ENCODE assay signal across 8 mouse cellular contexts in the genomic region with DNA sequence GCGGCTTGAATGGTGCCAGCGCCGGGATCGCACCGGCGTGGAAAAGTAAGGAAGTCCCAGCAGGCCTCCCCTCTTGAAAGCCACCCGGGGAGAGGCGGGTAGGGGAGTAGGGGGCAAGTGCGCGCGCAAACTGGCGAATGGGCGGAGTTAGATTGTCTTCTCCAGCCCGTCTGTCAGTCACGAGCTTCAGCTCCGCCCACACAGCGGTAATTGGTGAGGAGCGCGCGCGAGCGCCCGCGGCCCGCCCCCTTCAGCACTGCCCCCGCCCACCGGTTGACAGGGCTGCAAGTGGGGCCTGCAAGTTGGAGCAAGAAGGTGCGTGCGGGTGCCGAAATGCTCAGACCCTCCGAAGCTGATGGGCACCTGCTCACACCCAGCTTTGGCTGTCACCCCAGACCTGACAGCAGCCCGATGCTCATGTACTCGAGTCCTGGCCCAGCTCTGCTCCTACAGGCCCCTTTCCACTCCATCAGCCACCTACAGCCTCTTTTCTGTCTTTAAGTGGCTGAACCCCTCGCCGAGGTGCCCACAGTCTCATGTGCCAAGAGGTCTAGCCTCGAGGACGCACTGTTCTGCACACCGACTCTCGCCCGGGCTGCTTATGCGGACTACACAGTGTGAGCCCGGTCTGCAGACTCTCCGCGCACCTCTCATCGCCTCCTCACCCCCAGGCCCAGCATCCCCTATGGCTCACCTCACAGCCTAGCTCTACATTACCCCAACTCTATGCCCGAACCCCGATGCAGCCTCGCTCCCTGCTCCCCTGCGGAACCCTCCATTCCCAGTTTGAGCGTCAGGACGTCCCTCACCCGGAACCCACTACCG. TPM values are rescaled to one million over a fixed set of nuclear protein-coding genes. Genes with fewer than 3 reads are reported as not detected.
DNase-seq lines count a peak whose midpoint lies in the region; ATAC-seq and TF ChIP-seq lines count a peak whose summit lies in the region.

No protein-coding gene starts in this region.

- H3K36me3 ChIP-seq in CH12.LX (replicated peaks in 1 of 2; ENCODE audit: control insufficient read depth in 1 of 2, insufficient read depth in 1 of 2, low read length in 1 of 2), result no peaks in the 10 kb centered on the region
- H3K36me3 ChIP-seq in forebrain, embryonic 10.5 days (replicated peaks), result no peaks in the 10 kb centered on the region; the same call in 1 of the 2 replicates
- no peaks in the 10 kb centered on the region for H3K36me3 ChIP-seq in heart, embryonic 15.5 days
- H3K36me3 ChIP-seq in liver, embryonic 13.5 days, result 0 out of 2 replicates have a peak, but pooled peaks cover 5% of the 10 kb centered on the region
- no peaks in the 10 kb centered on the region for H3K36me3 ChIP-seq in stomach, embryonic 14.5 days (ENCODE audit: control insufficient read depth, insufficient read depth, low read length)

- ATAC-seq in heart, embryonic 15.5 days (replicated peaks; ENCODE audit: insufficient number of reproducible peaks, insufficient read depth, low FRiP score, low read depth), result peak; percentile 91
- peak; percentile 88 for ATAC-seq in liver, embryonic 13.5 days (ENCODE audit: low read depth)
- ATAC-seq in stomach, embryonic 14.5 days (ENCODE audit: insufficient number of reproducible peaks, insufficient read depth, low FRiP score, low read depth), result peak; percentile 85

- under 1% methylated on average over 53 of the region's 53 CpGs for WGBS in forebrain, embryonic 10.5 days
- WGBS in heart, embryonic 15.5 days, result under 1% methylated on average over 52 of the region's 53 CpGs
- under 1% methylated on average over 53 of the region's 53 CpGs for WGBS in liver, embryonic 13.5 days (ENCODE audit: insufficient replicate concordance)
- under 1% methylated on average over 53 of the region's 53 CpGs for WGBS in stomach, embryonic 14.5 days

- H3K4me1 ChIP-seq in CH12.LX (ENCODE audit: control insufficient read depth in 1 of 2, insufficient read depth in 2 of 2), result peaks cover 0 to 3% of the 10 kb centered on the region in 2 experiments; a peak in 1 of 4 replicates
- peaks cover 61% of the 10 kb centered on the region for H3K4me1 ChIP-seq in forebrain, embryonic 10.5 days
- peaks cover 30% of the 10 kb centered on the region for H3K4me1 ChIP-seq in heart, embryonic 15.5 days (replicated peaks)
- H3K4me1 ChIP-seq in liver, embryonic 13.5 days (replicated peaks), result peaks cover 54% of the 10 kb centered on the region
- peaks cover 24% of the 10 kb centered on the region for H3K4me1 ChIP-seq in stomach, embryonic 14.5 days (ENCODE audit: control insufficient read depth, insufficient read depth, low read length)

- dilution Hi-C loops in CH12.LX (cut with MboI; ENCODE audit: extremely low pct_ligation_motif_present, extremely low pct_unique_long_range_greater_than_20kb, low sequenced_read_pairs), result no loop called here

- H3K9me3 ChIP-seq in CH12.LX (replicated peaks; ENCODE audit: low read length), result peaks cover 9% of the 10 kb centered on the region
- H3K9me3 ChIP-seq in forebrain, embryonic 10.5 days, result no peaks in the 10 kb centered on the region
- H3K9me3 ChIP-seq in heart, embryonic 15.5 days (replicated peaks), result no peaks in the 10 kb centered on the region
- H3K9me3 ChIP-seq in liver, embryonic 13.5 days (replicated peaks), result no peaks in the 10 kb centered on the region
- H3K9me3 ChIP-seq in stomach, embryonic 14.5 days (ENCODE audit: control insufficient read depth, low read depth, low read length), result no peaks in the 10 kb centered on the region

- H3K27me3 ChIP-seq in CH12.LX (replicated peaks), result peaks cover 26% of the 10 kb centered on the region
- H3K27me3 ChIP-seq in forebrain, embryonic 10.5 days (ENCODE audit: poor library complexity, severe bottlenecking), result peaks cover 36% of the 10 kb centered on the region
- no peaks in the 10 kb centered on the region for H3K27me3 ChIP-seq in heart, embryonic 15.5 days
- H3K27me3 ChIP-seq in liver, embryonic 13.5 days, result no peaks in the 10 kb centered on the region
- H3K27me3 ChIP-seq in stomach, embryonic 14.5 days (ENCODE audit: control insufficient read depth, insufficient read depth, low read length), result no peaks in the 10 kb centered on the region

- H3K4me2 ChIP-seq in CH12.LX (ENCODE audit: insufficient read depth, low read depth, poor library complexity, severe bottlenecking), result no peak overlapping the region
- peak overlapping the region; percentile 99 for H3K4me2 ChIP-seq in heart, embryonic 15.5 days
- peak overlapping the region; percentile 99 for H3K4me2 ChIP-seq in liver, embryonic 13.5 days
- H3K4me2 ChIP-seq in stomach, embryonic 14.5 days (replicated peaks; ENCODE audit: low read depth, low read length), result peak overlapping the region; percentile 98

- DNase-seq in CH12.LX (ENCODE audit: extremely low read depth), result peak; percentile 67
- peak; percentile 94 for DNase-seq in c-Kit-positive CD71-negative TER-119-negative erythroid progenitor cells, embryonic 14.5 days (ENCODE audit: low read depth)
- peak; percentile 96 for DNase-seq in forebrain, embryonic 10.5 days (ENCODE audit: extremely low spot score, low spot score)
- peak; percentile 99 for DNase-seq in kidney, postnatal 14 days
- peak; percentile 94 for DNase-seq in liver, embryonic 13.5 days
- DNase-seq in natural killer cell, adult 2 months (ENCODE audit: low spot score in 2 of 2), result peak; percentile 73 to 85

- TF ChIP-seq POLR2A in CH12.LX (IDR thresholded peaks at IDR 0.05; ENCODE audit: low read depth, low read length), result no peak

- in situ Hi-C loops in CH12.LX (cut with MboI; ENCODE audit: low pct_ligation_motif_present, low pct_unique_long_range_greater_than_20kb, low sequenced_read_pairs), result no loop called here

- H3K9ac ChIP-seq in CH12.LX (ENCODE audit: insufficient read depth, low read depth), result no peak overlapping the region
- peak overlapping the region; percentile 76 for H3K9ac ChIP-seq in heart, embryonic 15.5 days
- peak overlapping the region; percentile 85 for H3K9ac ChIP-seq in liver, embryonic 13.5 days
- H3K9ac ChIP-seq in stomach, embryonic 14.5 days (replicated peaks; ENCODE audit: low read depth, low read length), result peak overlapping the region; percentile 70

- no peak for TF ChIP-seq RAD21 in CH12.LX (IDR thresholded peaks at IDR 0.05; ENCODE audit: low read depth, low read length)

- no peak for TF ChIP-seq CTCF in CH12.LX (conservative IDR thresholded peaks at IDR 0.05 in 1 of 2, IDR thresholded peaks at IDR 0.05 in 1 of 2; ENCODE audit: low read depth in 2 of 2, low read length in 2 of 2)

- H3K4me3 ChIP-seq in CH12.LX (replicated peaks in 1 of 3; ENCODE audit: low read depth in 2 of 3, low read length in 2 of 3, poor library complexity in 1 of 3), result peak overlapping the region in 1 of 3 experiments; percentile 20
- peak overlapping the region; percentile 83 for H3K4me3 ChIP-seq in forebrain, embryonic 10.5 days
- H3K4me3 ChIP-seq in heart, embryonic 15.5 days, result peak overlapping the region; percentile 65
- H3K4me3 ChIP-seq in liver, embryonic 13.5 days (replicated peaks), result peak overlapping the region; percentile 78
- H3K4me3 ChIP-seq in stomach, embryonic 14.5 days (ENCODE audit: low read depth, low read length), result peak overlapping the region; percentile 78

- TF ChIP-seq EP300 in CH12.LX (IDR thresholded peaks at IDR 0.05; ENCODE audit: low read length), result no peak

- H3K27ac ChIP-seq in CH12.LX (ENCODE audit: insufficient read depth, low read depth), result no peak overlapping the region
- H3K27ac ChIP-seq in forebrain, embryonic 10.5 days, result peak overlapping the region; percentile 91
- H3K27ac ChIP-seq in heart, embryonic 15.5 days, result peak overlapping the region; percentile 90
- peak overlapping the region; percentile 89 for H3K27ac ChIP-seq in liver, embryonic 13.5 days
- H3K27ac ChIP-seq in stomach, embryonic 14.5 days (ENCODE audit: low read length), result peak overlapping the region; percentile 87

- no peaks in the 10 kb centered on the region for H3K79me2 ChIP-seq in CH12.LX (replicated peaks; ENCODE audit: control insufficient read depth, extremely low read depth, insufficient read depth, poor library complexity, severe bottlenecking)

TF ChIP-seq in CH12.LX, 34 proteins besides CTCF, POLR2A, EP300 and RAD21:
- TF ChIP-seq UBTF (IDR thresholded peaks at IDR 0.05; ENCODE audit: low read depth, low read length) (no peak), USF1 (IDR thresholded peaks at IDR 0.05; ENCODE audit: low read depth, low read length) (no peak), NELFE (IDR thresholded peaks at IDR 0.05; ENCODE audit: low read depth, low read length) (no peak), KAT2A (IDR thresholded peaks at IDR 0.05; ENCODE audit: insufficient replicate concordance, low read length) (no peak), HCFC1 (IDR thresholded peaks at IDR 0.05; ENCODE audit: low read depth, low read length) (no peak), CHD1 (IDR thresholded peaks at IDR 0.05; ENCODE audit: low read depth, low read length) (no peak), ZMIZ1 (IDR thresholded peaks at IDR 0.05; ENCODE audit: low read depth, low read length) (no peak), JUN (IDR thresholded peaks at IDR 0.05; ENCODE audit: insufficient read depth, low read depth, low read length) (no peak), MEF2A (IDR thresholded peaks at IDR 0.05; ENCODE audit: borderline replicate concordance, low read depth, low read length) (no peak), MAZ (IDR thresholded peaks at IDR 0.05; ENCODE audit: low read depth, low read length) (no peak)

RNA-seq across cellular contexts. Expression of a gene that starts 0.8 kb away (rescaled TPM):
- total RNA-seq in CH12.LX (2012; rRNA removed) (not detected in 2 replicates), CH12.LX (2014; rRNA removed) (not detected in 2 replicates)
- not detected in 2 replicates for polyA plus RNA-seq in CH12.LX (2012; ENCODE audit: insufficient read length, low read depth)
- polyA plus RNA-seq in forebrain, embryonic 10.5 days (2016; fragmentation: Nextera tagmentation; extraction: Ambion mirVana), result 7.2 and 7.3 TPM in 2 replicates
- 7.1 and 8.9 TPM in 2 replicates for polyA plus RNA-seq in heart, embryonic 15.5 days (2015; fragmentation: Nextera tagmentation; extraction: Ambion mirVana)
- polyA plus RNA-seq in liver, embryonic 13.5 days (2015; fragmentation: Nextera tagmentation; extraction: Ambion mirVana), result 2.7 and 3.0 TPM in 2 replicates
- polyA plus RNA-seq in stomach, embryonic 14.5 days (2014; fragmentation: Nextera tagmentation; extraction: Ambion mirVana), result 26.6 and 26.7 TPM in 2 replicates
